In the genomic region with DNA sequence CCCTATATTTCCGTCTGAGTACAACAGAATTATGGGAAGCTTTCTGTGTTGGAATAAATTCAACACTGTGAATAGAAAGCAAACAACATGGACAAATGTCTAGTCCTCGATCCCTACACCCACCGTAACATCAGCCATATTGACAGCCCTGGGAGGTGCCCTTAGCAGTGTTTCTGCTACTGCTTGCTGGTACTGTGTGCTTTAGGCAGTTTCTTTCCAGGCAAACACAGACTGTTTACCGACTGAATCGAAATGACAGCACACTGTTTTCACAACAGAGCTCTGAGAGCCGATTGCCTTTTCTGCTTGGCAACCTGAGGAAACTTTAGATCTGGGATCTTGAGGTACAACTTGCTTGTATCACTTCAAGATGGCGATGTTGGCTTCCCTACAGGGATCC, we compare ENCODE assay signal across 20 mouse cellular contexts. TPM values are rescaled to one million over a fixed set of nuclear protein-coding genes. Genes with fewer than 3 reads are reported as not detected.
"Had no signal": no experiment of that assay in that cellular context is flagged by ENCODE, and none has a peak within 500 bp of the region (broad histone marks: within the 10 kb centered on the region; RNA-seq: fewer than 3 reads in every experiment).

No protein-coding gene starts in this region.

- H3K9me3 ChIP-seq: limb, embryonic 15.5 days; lung, embryonic 15.5 days; megakaryocyte, embryonic 14.5 days; midbrain, embryonic 12.5 days; neural tube, embryonic 12.5 days had no signal

- DNase-seq: lung, adult 2 months; lung, postnatal 14 days; lung, postnatal 36 days; midbrain, embryonic 14.5 days; right cerebral cortex, postnatal 14 days; thymus, adult 2 months; thymus, postnatal 25 days; thymus, postnatal 4 days had no signal

- H3K27ac ChIP-seq: limb, embryonic 15.5 days; liver, embryonic 14.5 days; lung, embryonic 15.5 days; macrophage; midbrain, embryonic 12.5 days; neural tube, embryonic 12.5 days had no signal

- H3K27me3 ChIP-seq: limb, embryonic 15.5 days; lung, embryonic 15.5 days; megakaryocyte, embryonic 14.5 days; neural tube, embryonic 12.5 days had no signal

- ATAC-seq: lung, postnatal 0 days; midbrain, embryonic 16.5 days had no signal

- H3K36me3 ChIP-seq: limb, embryonic 15.5 days; lung, embryonic 15.5 days; midbrain, embryonic 12.5 days; neural tube, embryonic 12.5 days had no signal

- H3K4me2 ChIP-seq: limb, embryonic 15.5 days; lung, embryonic 15.5 days; midbrain, embryonic 12.5 days; neural tube, embryonic 12.5 days had no signal

- H3K4me1 ChIP-seq: limb, embryonic 15.5 days; megakaryocyte, embryonic 14.5 days had no signal

- H3K4me3 ChIP-seq: limb, embryonic 15.5 days; lung, embryonic 15.5 days; megakaryocyte, embryonic 14.5 days; midbrain, embryonic 12.5 days; neural tube, embryonic 12.5 days had no signal

- H3K9ac ChIP-seq: limb, embryonic 15.5 days; liver, embryonic 14.5 days; lung, embryonic 15.5 days; midbrain, embryonic 12.5 days; neural tube, embryonic 12.5 days had no signal

RNA-seq across cellular contexts. Expression of gene Scn3a, which starts 12.8 kb away (rescaled TPM):
- total RNA-seq: megakaryocyte progenitor cell, adult 5-6 weeks; monocyte, adult 5-6 weeks; neutrophil, adult 5-6 weeks had no signal
- polyA plus RNA-seq: macrophage had no signal
